Mouse (Mus musculus) adipocyte (in vitro differentiated cells): ENCODE measurements at regions not wholly inside any gene's neighbourhood (a gene's known extent, or its start where the extent isn't known, plus 50 kb on each side); places are given as distances from the start of the nearest gene placed in this dataset.
"Not testable (repeated sequence)": the region's sequence is repeated elsewhere in the genome, so short reads cannot be mapped to it uniquely, and the experiment has no call there.

ENCODE experiments used
- DNase-seq: peaks from one replicate; pipeline ENCODE4 v3.0.0-alpha.2; 2016; ENCODE audit warnings: low spot score

DNA sequence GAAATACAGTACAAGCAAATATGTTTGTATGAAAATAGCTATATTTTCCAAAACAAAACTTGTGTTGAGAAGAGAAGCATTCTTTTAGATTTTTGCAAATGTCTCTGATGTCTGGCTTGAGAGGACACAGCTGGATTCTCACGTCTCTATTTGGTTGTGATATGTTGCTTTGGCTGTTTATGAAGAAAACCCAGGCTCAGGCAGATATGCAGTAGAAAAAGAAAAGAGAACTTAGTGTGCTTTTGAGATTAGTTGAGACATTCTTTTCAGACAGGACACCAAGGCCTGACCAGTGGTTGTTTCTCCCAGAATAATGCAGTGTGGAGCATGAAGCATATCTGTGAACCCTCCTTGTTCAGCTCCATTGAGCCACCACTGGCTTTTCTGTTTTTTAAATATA is 178.8 kb upstream of the Mamld1 start:
- no peak for DNase-seq

- DNase-seq = peak; percentile 64
Observed at GRCm38 (mm10) chrX:70881326-70881725, 168.7 kb upstream of the Mamld1 start.

DNA sequence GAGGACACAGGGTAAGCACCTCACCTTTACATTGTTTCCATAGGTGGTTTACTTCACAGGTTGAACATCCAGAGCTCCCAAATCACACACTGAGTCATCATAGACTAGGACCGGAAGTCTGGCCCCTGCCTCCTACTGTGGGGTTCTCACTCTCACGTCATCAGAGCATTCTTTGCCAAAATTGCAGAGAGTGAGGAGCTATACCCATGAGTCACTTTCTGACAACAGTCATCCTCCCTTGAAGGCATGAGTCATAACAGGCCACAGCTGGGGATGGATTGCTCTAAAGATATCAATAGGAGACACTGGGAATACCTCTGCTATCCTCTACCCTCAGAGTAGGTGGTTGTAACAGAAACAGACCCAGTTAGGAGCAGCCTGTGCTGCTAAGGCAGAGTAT is 166.6 kb upstream of the Mamld1 start:
- no peak for DNase-seq

DNA sequence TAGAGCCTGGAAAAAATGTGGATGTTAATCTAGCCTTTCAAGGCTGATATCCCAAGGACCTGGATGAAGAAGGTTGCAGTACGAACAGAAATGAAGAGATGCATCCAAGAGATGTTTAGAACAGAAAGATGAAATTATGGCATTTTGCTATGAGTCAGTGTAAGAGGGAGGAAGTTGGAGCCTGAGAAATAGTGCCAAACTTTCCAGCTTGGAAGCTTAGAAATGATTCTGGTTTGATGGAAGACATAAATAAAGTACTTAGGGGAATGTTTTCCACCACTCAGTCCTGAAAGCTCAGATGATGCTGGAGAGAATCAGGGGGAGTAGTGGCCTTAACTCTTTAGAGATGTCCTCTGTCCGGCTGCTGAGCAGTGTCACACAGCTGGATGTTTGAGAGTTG is 155.5 kb upstream of the Mamld1 start:
- DNase-seq = no peak

DNA sequence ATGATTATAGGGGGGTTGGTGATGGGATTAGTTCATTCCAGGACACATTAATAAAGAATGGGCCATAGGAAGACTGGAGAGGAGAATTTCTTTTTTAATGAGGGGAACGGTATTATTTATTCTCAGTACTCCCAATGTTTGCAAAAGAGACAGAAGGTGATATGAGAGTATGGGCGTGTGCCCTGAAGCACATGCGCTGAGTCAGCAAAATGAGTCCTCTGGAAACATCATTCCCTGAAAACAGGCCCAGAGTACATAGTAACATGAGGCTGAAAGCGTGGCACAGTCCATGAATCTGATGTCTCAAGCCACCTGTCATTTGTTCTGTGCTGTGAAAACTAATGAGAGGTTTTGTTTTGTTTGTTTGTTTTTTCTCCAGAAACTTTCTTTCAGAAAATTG is 154.5 kb upstream of the Mamld1 start:
- DNase-seq = no peak

DNA sequence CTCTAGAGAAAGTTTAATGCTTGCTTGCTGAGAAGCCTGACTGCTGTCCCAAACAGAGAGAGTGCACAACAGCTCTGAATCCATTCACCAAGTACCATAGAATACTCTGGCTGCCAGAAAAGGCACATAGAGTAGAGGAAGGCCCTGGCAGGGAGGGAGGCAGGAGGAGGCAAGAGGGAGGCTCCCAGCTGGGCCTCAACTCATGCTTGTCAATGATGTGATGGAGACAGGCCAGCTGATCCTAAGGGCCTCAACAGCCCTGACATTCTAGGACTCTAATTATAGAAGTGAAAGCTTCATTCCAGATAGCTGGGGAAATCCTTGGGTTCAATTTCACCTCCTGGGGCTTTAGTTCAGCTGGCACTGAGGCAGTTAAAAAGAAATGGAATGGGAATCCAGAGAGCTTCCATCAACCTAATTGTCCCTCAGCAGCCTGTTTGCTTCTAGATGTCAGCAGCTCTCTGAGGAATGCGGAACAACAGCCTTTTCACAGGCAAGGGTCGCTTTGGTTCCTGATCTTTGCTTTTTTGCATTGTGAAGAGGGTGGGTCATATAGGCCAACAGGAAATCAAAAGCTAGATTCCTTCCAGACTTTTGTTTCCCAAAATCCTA is 152.8 kb upstream of the Mamld1 start:
- peak; percentile 3 for DNase-seq

DNA sequence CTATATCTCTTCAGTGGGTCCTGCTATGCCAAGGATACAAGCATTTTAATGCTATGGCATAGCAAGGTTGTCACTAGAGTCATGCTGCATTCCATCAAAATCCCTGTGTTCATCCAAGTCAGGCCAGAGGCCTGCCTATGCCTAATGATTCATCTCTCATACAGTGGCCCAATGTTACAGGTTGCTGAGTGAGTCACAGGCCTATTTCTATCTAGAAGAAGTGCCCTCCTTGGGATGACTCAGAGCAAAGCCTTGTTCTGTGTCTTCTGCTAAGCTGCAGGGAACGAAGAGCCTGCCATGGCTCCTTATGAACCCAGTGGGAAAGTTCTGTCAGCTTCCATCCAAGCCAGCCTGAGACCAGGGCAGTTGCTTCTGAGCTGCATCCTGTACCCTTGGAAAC is 151.2 kb upstream of the Mamld1 start:
- not testable (repeated sequence) for DNase-seq

- DNase-seq = no peak
Observed at GRCm38 (mm10) chrX:70899720-70900479, 150.2 kb upstream of the Mamld1 start.

GRCm38 (mm10) chrX:70925646-70926045 is 124.4 kb upstream of the Mamld1 start:
- DNase-seq = no peak

DNA sequence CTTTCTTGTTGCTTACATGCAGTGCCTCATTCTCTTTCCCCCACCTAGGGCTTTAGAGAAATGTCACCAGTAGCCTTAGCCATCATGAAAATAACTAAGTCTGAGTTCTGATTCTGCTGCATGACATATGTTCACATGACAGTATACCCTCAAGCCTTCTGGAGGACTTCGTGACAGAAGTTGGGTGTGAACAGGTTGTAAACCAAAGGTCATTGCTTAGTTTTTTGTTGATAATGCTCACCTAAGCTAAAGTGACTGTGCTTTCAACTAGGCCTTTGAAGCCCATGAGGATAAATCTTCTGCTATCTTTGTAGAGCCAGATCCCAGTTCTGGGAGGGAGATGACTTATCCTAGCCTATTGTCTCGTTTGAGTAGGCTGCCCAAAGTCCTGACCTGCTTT is 118.1 kb upstream of the Mamld1 start:
- no peak for DNase-seq

- no peak for DNase-seq
Observed at GRCm38 (mm10) chrX:70945382-70945781, 104.7 kb upstream of the Mamld1 start.

DNA sequence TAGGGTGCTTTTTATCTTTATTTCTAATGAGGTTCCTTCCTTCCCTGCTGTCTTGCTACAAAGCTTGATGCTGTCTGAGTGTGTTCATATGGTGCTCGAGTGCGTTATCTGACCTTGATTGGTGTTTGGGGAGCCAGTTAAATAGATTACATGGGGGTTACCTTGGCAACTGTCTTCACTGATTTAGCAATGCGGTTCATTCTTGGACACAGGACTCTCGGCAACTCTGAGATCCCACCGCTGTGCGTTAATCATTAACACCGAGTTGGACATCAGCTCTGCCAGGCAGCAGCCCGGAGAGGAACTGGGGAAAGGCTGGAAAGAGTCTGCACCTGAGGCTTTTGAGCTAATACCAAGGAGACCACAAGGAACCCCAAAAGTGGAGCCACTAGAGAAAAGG is 104.0 kb upstream of the Mamld1 start:
- DNase-seq = no peak

DNA sequence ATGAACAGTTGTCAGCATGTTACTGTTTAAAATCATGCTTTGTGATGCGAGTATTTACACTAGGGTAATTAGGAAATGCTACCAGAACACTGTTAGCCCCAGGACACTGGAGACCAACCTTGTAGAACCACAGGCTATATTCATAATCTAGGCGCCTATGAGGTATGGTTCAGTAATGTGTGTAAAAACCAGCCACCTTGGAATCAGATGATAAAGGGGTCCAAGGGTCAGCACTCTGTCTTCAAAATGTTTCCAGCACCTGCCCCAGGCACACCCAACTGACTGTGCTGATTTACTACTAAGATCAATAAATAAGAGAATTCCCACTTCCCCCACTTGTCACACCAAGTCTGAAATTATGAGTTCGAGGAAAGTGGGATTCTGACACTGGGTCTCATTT is 100.8 kb upstream of the Mamld1 start:
- no peak for DNase-seq

- DNase-seq = no peak
Observed at GRCm38 (mm10) chrX:70953022-70953421, 97.0 kb upstream of the Mamld1 start.
